Comparison of ENCODE assay signal across 16 mouse cellular contexts in the genomic region with DNA sequence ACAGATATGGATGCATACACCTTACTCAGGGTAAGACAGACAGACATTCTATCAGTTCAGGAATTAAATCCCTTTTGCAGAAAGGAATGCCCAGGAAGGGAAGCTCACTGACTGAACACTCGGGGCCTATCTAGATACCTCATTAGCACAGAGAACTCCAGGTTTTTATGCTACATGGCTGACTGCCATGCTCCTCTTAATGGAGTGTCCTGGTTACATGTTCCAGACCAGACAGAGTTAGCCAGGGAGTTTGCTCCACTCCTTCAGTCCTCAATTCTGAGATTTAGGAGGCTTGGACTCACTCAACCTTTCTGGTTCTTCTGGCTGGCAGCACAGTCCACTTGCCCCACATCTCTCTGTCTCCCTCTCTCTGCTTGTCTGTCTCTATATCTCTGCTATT.
DNase-seq lines count a peak whose midpoint lies in the region; ATAC-seq and TF ChIP-seq lines count a peak whose summit lies in the region.
"Had no signal": no experiment of that assay in that cellular context is flagged by ENCODE, and none has a peak within 500 bp of the region (broad histone marks: within the 10 kb centered on the region; RNA-seq: fewer than 3 reads in every experiment).

No protein-coding gene starts in this region.

- H3K9me3 ChIP-seq in lung, embryonic 14.5 days (ENCODE audit: low read depth, low read length) = no peaks in the 10 kb centered on the region
- H3K9me3 ChIP-seq: embryonic facial prominence, embryonic 12.5 days; forebrain, embryonic 15.5 days; heart, embryonic 12.5 days; hindbrain, embryonic 10.5 days had no signal

- H3K36me3 ChIP-seq in lung, embryonic 14.5 days (ENCODE audit: insufficient read depth) = no peaks in the 10 kb centered on the region
- H3K36me3 ChIP-seq: embryonic facial prominence, embryonic 12.5 days; forebrain, embryonic 15.5 days; heart, embryonic 12.5 days; hindbrain, embryonic 10.5 days had no signal

- no peak overlapping the region for H3K9ac ChIP-seq in lung, embryonic 14.5 days
- H3K9ac ChIP-seq: embryonic facial prominence, embryonic 12.5 days; forebrain, embryonic 15.5 days; heart, embryonic 12.5 days; hindbrain, embryonic 14.5 days had no signal

- DNase-seq in brain, adult 2 months (ENCODE audit: low read depth, low spot score) = peak; percentile 23
- peak; percentile 55 for DNase-seq in lung, embryonic 14.5 days
- peak; percentile 50 for DNase-seq in lung, postnatal 10 days
- DNase-seq in lung, postnatal 4 days = peak; percentile 30 to 33
- DNase-seq in cerebellum, postnatal 36 days = no peak
- DNase-seq in gastrocnemius, postnatal 10 days = no peak
- DNase-seq: adrenal gland, adult 8-10 months; adrenal gland, postnatal 36 days; cerebellum, adult 11 months; cerebellum, adult 8-10 months; cerebellum, postnatal 14 days had no signal

- TF ChIP-seq CTCF in lung, embryonic 14.5 days (IDR thresholded peaks at IDR 0.05; ENCODE audit: low read depth) = no peak

- 36% methylated on average over 1 of the region's 1 CpGs for WGBS in lung, embryonic 14.5 days

- H3K27ac ChIP-seq in lung, embryonic 14.5 days (ENCODE audit: low read depth) = no peak overlapping the region
- H3K27ac ChIP-seq: embryonic facial prominence, embryonic 12.5 days; forebrain, embryonic 15.5 days; hindbrain, embryonic 10.5 days; hindbrain, embryonic 14.5 days had no signal

- H3K4me2 ChIP-seq in lung, embryonic 14.5 days = no peak overlapping the region
- H3K4me2 ChIP-seq: embryonic facial prominence, embryonic 12.5 days; forebrain, embryonic 15.5 days; heart, embryonic 12.5 days; hindbrain, embryonic 14.5 days had no signal

- no peak overlapping the region for H3K4me3 ChIP-seq in lung, embryonic 14.5 days (ENCODE audit: low read depth, low read length)
- H3K4me3 ChIP-seq: embryonic facial prominence, embryonic 12.5 days; forebrain, embryonic 15.5 days; heart, embryonic 12.5 days; hindbrain, embryonic 10.5 days had no signal

- no peaks in the 10 kb centered on the region for H3K4me1 ChIP-seq in lung, embryonic 14.5 days (ENCODE audit: insufficient read depth)
- H3K4me1 ChIP-seq: heart, embryonic 12.5 days had no signal

- no peaks in the 10 kb centered on the region for H3K27me3 ChIP-seq in lung, embryonic 14.5 days (ENCODE audit: insufficient read depth, low read length)
- H3K27me3 ChIP-seq: embryonic facial prominence, embryonic 12.5 days; forebrain, embryonic 15.5 days; heart, embryonic 12.5 days had no signal

- ATAC-seq in lung, embryonic 14.5 days (ENCODE audit: insufficient read depth) = peak; percentile 41; the same call in 1 of the 2 replicates
- ATAC-seq: forebrain, embryonic 15.5 days had no signal

Comparison
In these comparisons a context has a peak if more than half of its experiments do, and no peak if none do; other contexts are left out.
1. DNase-seq: peak in brain, adult 2 months (single experiment), lung, embryonic 14.5 days (single experiment), lung, postnatal 10 days (single experiment) and lung, postnatal 4 days (2 of 2); none in cerebellum, postnatal 36 days (0 of 2) and gastrocnemius, postnatal 10 days (single experiment).